Mouse (Mus musculus) C2C12 (cell line): Measurements from ENCODE around the gene Fam217b. TPM values are rescaled to one million over a fixed set of nuclear protein-coding genes. Genes with fewer than 3 reads are reported as not detected.

Experiments
- H3K27me3 ChIP-seq: one replicate; pipeline ENCODE4 v1.6.1; 2011; ENCODE audit not compliant: control insufficient read depth, insufficient read depth, insufficient read length
- H3K36me3 ChIP-seq: one replicate; pipeline ENCODE4 v1.6.1; 2011; ENCODE audit not compliant: control insufficient read depth, insufficient read depth
- H3K4me3 ChIP-seq: one replicate; pipeline ENCODE4 v1.5.1; 2011; ENCODE audit warnings: mild to moderate bottlenecking, control low read depth; ENCODE audit not compliant: poor library complexity, insufficient read depth, severe bottlenecking
- H3K79me2 ChIP-seq: one replicate; pipeline ENCODE4 v1.6.1; 2011; ENCODE audit not compliant: control insufficient read depth, insufficient read depth
- H3K79me3 ChIP-seq: one replicate; pipeline ENCODE4 v1.6.1; 2011; ENCODE audit warnings: low read depth, control low read depth
- H3ac ChIP-seq: one replicate; pipeline ENCODE3; 2011; ENCODE audit warnings: low read depth; ENCODE audit not compliant: control insufficient read depth, insufficient read length
- CEBPB ChIP-seq: IDR thresholded peaks from one replicate; pipeline ENCODE4 v1.6.1; 2011; ENCODE audit warnings: low read depth, mild to moderate bottlenecking, control low read depth, moderate library complexity
- CTCF ChIP-seq: IDR thresholded peaks from one replicate; pipeline ENCODE4 v1.5.1; 2011; ENCODE audit not compliant: control insufficient read depth, insufficient read depth, insufficient read length
- FOSL1 ChIP-seq: IDR thresholded peaks from one replicate; pipeline ENCODE4 v1.8.0; 2011; ENCODE audit warnings: mild to moderate bottlenecking, low read length; ENCODE audit not compliant: poor library complexity, insufficient read depth, severe bottlenecking
- MAX ChIP-seq: IDR thresholded peaks from one replicate; pipeline ENCODE4 v1.6.1; 2011; ENCODE audit warnings: mild to moderate bottlenecking, control low read depth
- MYOD1 ChIP-seq: IDR thresholded peaks from one replicate; pipeline ENCODE4 v1.6.1; 2011; ENCODE audit warnings: low read depth; ENCODE audit not compliant: control insufficient read depth, insufficient read length
- MYOG ChIP-seq: IDR thresholded peaks from one replicate; pipeline ENCODE4 v1.6.1; 2011; ENCODE audit not compliant: control insufficient read depth, insufficient read length; ENCODE audit errors: extremely low read depth
- USF1 ChIP-seq: IDR thresholded peaks from one replicate; pipeline ENCODE4 v1.6.1; 2011; ENCODE audit warnings: low read depth, mild to moderate bottlenecking, control low read depth, moderate library complexity
- polyA plus RNA-seq: library from polyadenylated mRNA; unstranded; fragments of >200 nt; fragmentation: generic; extraction: Trizol; gene quantifications from one replicate; pipeline ENCODE4 v1.2.1, GENCODE M21; 2012; ENCODE audit warnings: missing spikeins

Gene Fam217b
- polyA plus RNA-seq, 1 experiment = not detected

DNA sequence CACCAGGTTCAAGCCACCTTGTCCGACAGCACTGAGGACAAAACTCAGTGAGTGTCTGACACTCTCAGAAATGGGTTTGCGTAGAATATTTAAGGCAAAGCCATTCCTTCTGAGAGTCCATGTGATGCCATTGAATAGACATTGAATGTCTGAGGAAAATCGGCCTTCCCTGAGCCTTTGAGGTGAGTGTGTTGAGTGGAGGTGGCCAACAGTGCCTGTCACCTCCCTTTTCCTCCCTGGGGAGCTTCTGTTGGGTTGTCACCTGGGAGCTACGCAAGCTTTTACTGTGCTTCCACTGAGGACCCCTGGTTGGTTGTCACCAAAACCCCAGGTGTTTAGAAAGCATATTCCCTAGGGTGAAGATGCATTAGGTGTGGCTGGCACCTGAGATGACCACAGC, 14.4 kb downstream of the Fam217b start:
- H3K4me3 ChIP-seq = no peak overlapping the region
- H3K79me3 ChIP-seq = no peaks in the 10 kb centered on the region
- no peaks in the 10 kb centered on the region for H3K27me3 ChIP-seq
- TF ChIP-seq USF1 = no peak
- no peaks in the 10 kb centered on the region for H3K36me3 ChIP-seq
- no peaks in the 10 kb centered on the region for H3K79me2 ChIP-seq
- no peak overlapping the region for H3ac ChIP-seq

- Histone ChIP-seq H3K79me3 (no peaks in the 10 kb centered on the region), H3K36me3 (no peaks in the 10 kb centered on the region), H3K27me3 (no peaks in the 10 kb centered on the region), H3K79me2 (no peaks in the 10 kb centered on the region), H3ac (no peak overlapping the region), H3K4me3 (no peak overlapping the region)
- TF ChIP-seq USF1 (no peak), FOSL1 (no peak), MAX (no peak)
Measured at GRCm38 (mm10) chr2:178429426-178429825, 15.1 kb downstream of the Fam217b start.

- Histone ChIP-seq H3K79me3 (no peaks in the 10 kb centered on the region), H3K79me2 (no peaks in the 10 kb centered on the region), H3K27me3 (no peaks in the 10 kb centered on the region), H3K36me3 (no peaks in the 10 kb centered on the region), H3ac (no peak within 1 kb of the TSS), H3K4me3 (no peak within 1 kb of the TSS)
- TF ChIP-seq CEBPB = no peak
- TF ChIP-seq MYOD1 = no peak
Measured at GRCm38 (mm10) chr2:178430231-178430630, 15.9 kb downstream of the Fam217b start, which contains the start of gene Cdh26. Gene Cdh26, plus strand, starts transcription at chr2:178430531.

GRCm38 (mm10) chr2:178433495-178433894, 19.2 kb downstream of the Fam217b start:
- H3K79me2 ChIP-seq = no peaks in the 10 kb centered on the region
- no peaks in the 10 kb centered on the region for H3K79me3 ChIP-seq
- no peak for TF ChIP-seq MAX
- TF ChIP-seq FOSL1 = no peak
- TF ChIP-seq CTCF = no peak
- no peak for TF ChIP-seq CEBPB
- no peak for TF ChIP-seq MYOG
- TF ChIP-seq USF1 = no peak
- no peak for TF ChIP-seq MYOD1
- no peak overlapping the region for H3K4me3 ChIP-seq
- no peak overlapping the region for H3ac ChIP-seq
- no peaks in the 10 kb centered on the region for H3K36me3 ChIP-seq
- H3K27me3 ChIP-seq = no peaks in the 10 kb centered on the region

DNA sequence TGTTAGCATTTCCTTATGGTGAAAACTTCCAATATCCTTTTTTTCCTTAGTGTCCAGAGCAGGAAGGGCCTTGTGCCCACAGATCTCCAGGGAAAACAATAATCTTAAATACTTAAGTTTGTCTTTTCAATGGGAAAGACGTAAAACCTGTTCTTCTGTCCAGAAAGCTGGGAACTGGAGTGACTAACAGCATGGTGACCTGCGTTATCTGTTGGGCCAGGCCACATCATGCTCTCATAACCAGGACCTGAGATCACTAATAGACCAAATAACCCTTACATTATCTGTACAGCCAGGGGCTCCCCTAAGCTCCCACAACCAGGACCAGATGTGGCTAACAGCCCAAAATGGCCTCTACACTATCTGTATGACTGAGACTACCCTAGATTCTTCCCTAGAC, 19.6 kb downstream of the Fam217b start:
- Histone ChIP-seq H3K27me3 (no peaks in the 10 kb centered on the region), H3K36me3 (no peaks in the 10 kb centered on the region), H3K79me3 (no peaks in the 10 kb centered on the region), H3K79me2 (no peaks in the 10 kb centered on the region), H3K4me3 (no peak overlapping the region), H3ac (no peak overlapping the region)
- no peak for TF ChIP-seq USF1
- no peak for TF ChIP-seq CTCF
- no peak for TF ChIP-seq MAX
- no peak for TF ChIP-seq MYOD1
- TF ChIP-seq CEBPB = no peak
- TF ChIP-seq FOSL1 = no peak
- TF ChIP-seq MYOG = no peak

GRCm38 (mm10) chr2:178437311-178437710, 23.0 kb downstream of the Fam217b start:
- TF ChIP-seq FOSL1 (no peak), USF1 (no peak), CTCF (no peak), MYOD1 (no peak), CEBPB (no peak), MYOG (no peak), MAX (no peak)
- Histone ChIP-seq H3K27me3 (no peaks in the 10 kb centered on the region), H3ac (no peak overlapping the region), H3K79me3 (no peaks in the 10 kb centered on the region), H3K79me2 (no peaks in the 10 kb centered on the region), H3K4me3 (no peak overlapping the region), H3K36me3 (no peaks in the 10 kb centered on the region)
